Mouse (Mus musculus) megakaryocyte, embryonic 14.5 days (primary cell): ENCODE results near the gene Gm5767.

ENCODE experiments used
- FLI1 ChIP-seq: IDR thresholded peaks from 2 replicates; pipeline ENCODE4 v1.6.1; 2012; ENCODE audit warnings: low read length, inconsistent platforms, mixed read lengths
- GATA1 ChIP-seq: IDR thresholded peaks from 3 replicates; pipeline ENCODE4 v1.6.1; 2012; ENCODE audit warnings: mixed read lengths, low read length, inconsistent platforms, borderline replicate concordance

- TF ChIP-seq GATA1, result no peak
- no peak for TF ChIP-seq FLI1
These were observed 20.0 kb downstream of the Gm5767 start for GRCm38 (mm10) chr16:8700586-8700985.
